In genomic region chr9:41060617-41061016, GRCm38 (mm10) we compare ENCODE assay signal across 15 mouse cellular contexts. TPM values are rescaled to one million over a fixed set of nuclear protein-coding genes. Genes with fewer than 3 reads are reported as not detected.
"Had no signal": no experiment of that assay in that cellular context is flagged by ENCODE, and none has a peak within 500 bp of the region (broad histone marks: within the 10 kb centered on the region; RNA-seq: fewer than 3 reads in every experiment).

No protein-coding gene starts in this region.

- DNase-seq: kidney, adult 18-20 months; kidney, adult 9 months; kidney, postnatal 14 days; kidney, postnatal 4 days; liver, embryonic 13.5 days; lung, adult 2 months; lung, postnatal 14 days; lung, postnatal 4 days; midbrain, embryonic 14.5 days; thymus, adult 18-20 months; thymus, postnatal 14 days; thymus, postnatal 4 days had no signal

- ATAC-seq: intestine, embryonic 16.5 days had no signal

- H3K27ac ChIP-seq: liver, embryonic 13.5 days had no signal

- H3K36me3 ChIP-seq: liver, embryonic 13.5 days had no signal

- H3K4me3 ChIP-seq: liver, embryonic 13.5 days had no signal

- H3K9me3 ChIP-seq: liver, embryonic 13.5 days had no signal

- H3K9ac ChIP-seq: liver, embryonic 13.5 days had no signal

- H3K27me3 ChIP-seq: liver, embryonic 13.5 days had no signal

- H3K4me2 ChIP-seq: liver, embryonic 13.5 days had no signal

RNA-seq across cellular contexts. Expression of gene Crtam, which starts 56.2 kb away (rescaled TPM):
- polyA plus RNA-seq: liver, adult 2 months; lung, embryonic 16.5 days had no signal
